Mouse (Mus musculus) stomach, postnatal 0 days (tissue): ENCODE results near the gene Tmem231. TPM values are rescaled to one million over a fixed set of nuclear protein-coding genes. Genes with fewer than 3 reads are reported as not detected.

ENCODE experiments used
- ATAC-seq: fragments of 200-750 bp; cut with Nextera tagmentation; 2 replicates; pipeline ENCODE4 v1.8.0; 2017; ENCODE audit not compliant: low FRiP score, low TSS enrichment
- DNase-seq: peaks from one replicate; pipeline ENCODE4 v3.0.0-alpha.2; 2016; ENCODE audit warnings: low spot score
- H3K27ac ChIP-seq: fragments of 300-500 bp; sonication (generic); replicated peaks from 2 replicates; pipeline ENCODE4 v1.5.1; 2014; ENCODE audit warnings: mild to moderate bottlenecking, control low read depth
- H3K27me3 ChIP-seq: fragments of 300-500 bp; sonication (generic); 2 replicates; pipeline ENCODE4 v1.6.1; 2014; ENCODE audit warnings: low read length; ENCODE audit not compliant: control insufficient read depth, insufficient read depth
- H3K36me3 ChIP-seq: fragments of 300-500 bp; sonication (generic); 2 replicates; pipeline ENCODE4 v1.6.1; 2014; ENCODE audit warnings: low read length, mixed read lengths; ENCODE audit not compliant: control insufficient read depth, insufficient read depth
- H3K4me1 ChIP-seq: fragments of 300-500 bp; sonication (generic); replicated peaks from 2 replicates; pipeline ENCODE4 v1.6.1; 2014; ENCODE audit warnings: antibody characterized with exemption; ENCODE audit not compliant: control insufficient read depth, insufficient read depth
- H3K4me2 ChIP-seq: fragments of 300-500 bp; sonication (generic); replicated peaks from 2 replicates; pipeline ENCODE4 v1.6.1; 2014; ENCODE audit warnings: low read depth, mild to moderate bottlenecking, control low read depth, moderate library complexity
- H3K4me3 ChIP-seq: fragments of 300-500 bp; sonication (generic); 2 replicates; pipeline ENCODE4 v1.5.1; 2014; ENCODE audit warnings: low read depth, low read length, control low read depth
- H3K9ac ChIP-seq: fragments of 300-500 bp; sonication (generic); 2 replicates; pipeline ENCODE4 v1.6.1; 2014; ENCODE audit warnings: mild to moderate bottlenecking, low read length, control low read depth, mixed read lengths
- H3K9me3 ChIP-seq: fragments of 300-500 bp; sonication (generic); 2 replicates; pipeline ENCODE4 v1.6.1; 2016; ENCODE audit warnings: low read length; ENCODE audit not compliant: control insufficient read depth
- CTCF ChIP-seq: IDR thresholded peaks from 2 replicates; pipeline ENCODE4 v1.5.1; 2016; ENCODE audit warnings: antibody characterized with exemption, low read depth, mild to moderate bottlenecking, moderate library complexity
- EP300 ChIP-seq: optimal IDR thresholded peaks from 2 replicates; pipeline ENCODE3; 2016; ENCODE audit warnings: antibody characterized with exemption
- WGBS: fragments of 180-500 bp; shearing (Covaris S2); extraction: QIAGEN DNeasy Blood & Tissue Kit; methylation state at CpG from one replicate; pipeline ENCODE4 v1.1.7; 2014; 5-methylcytosine and 5-hydroxymethylcytosine counted together
- polyA plus RNA-seq: library from polyadenylated mRNA; unstranded; fragments of >200 nt; fragmentation: Nextera tagmentation; extraction: Ambion mirVana; gene quantifications from 2 replicates; pipeline ENCODE4 v1.2.1, GENCODE M21; 2015

Tmem231 gene
- polyA plus RNA-seq, 1 experiment from 2014 or later, result 3.3 TPM

DNA sequence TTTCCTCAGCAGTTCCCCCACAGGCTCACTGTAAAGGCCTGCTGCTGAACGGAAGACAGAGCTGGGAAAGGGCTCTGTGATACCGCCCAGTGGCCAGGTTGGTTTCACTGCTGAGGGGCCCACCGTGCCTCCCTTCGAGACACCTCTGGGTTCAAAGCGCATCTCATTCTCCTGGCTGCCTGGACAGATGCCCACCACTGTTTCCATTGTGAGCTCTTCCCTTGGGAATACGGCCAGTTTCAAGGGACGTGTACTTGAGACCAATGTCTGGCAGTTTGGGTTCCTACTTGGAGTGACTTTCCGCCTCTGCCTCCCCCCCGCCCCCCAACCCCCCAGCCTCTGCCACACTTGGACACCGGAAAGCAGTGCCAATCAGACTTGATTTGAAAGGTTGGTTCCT, 29.4 kb upstream of the Tmem231 start:
- H3K9ac ChIP-seq, result no peak overlapping the region

DNA sequence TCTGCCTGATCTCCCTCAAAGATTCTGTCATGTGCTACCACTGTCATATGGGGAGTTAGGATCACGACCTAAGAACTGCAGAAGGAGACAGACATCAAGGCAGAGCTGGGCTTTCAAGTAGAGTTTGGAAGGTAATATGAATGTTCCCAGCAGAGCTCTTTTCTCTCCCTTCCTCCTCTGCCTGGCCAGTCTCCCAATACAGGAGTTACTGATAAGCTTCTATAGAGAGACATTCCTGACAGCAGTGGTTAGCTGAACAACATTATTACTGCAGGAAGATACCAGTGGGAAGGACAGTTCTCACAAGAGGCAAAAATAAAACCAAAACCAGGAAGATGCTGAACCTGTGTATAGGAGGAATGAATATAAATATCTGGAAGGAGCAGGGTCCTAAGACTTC, 28.9 kb upstream of the Tmem231 start:
- H3K4me1 ChIP-seq, result no peaks in the 10 kb centered on the region
- no peaks in the 10 kb centered on the region; the same call in 1 of the 2 replicates for H3K36me3 ChIP-seq
- H3K27ac ChIP-seq, result no peak overlapping the region
- TF ChIP-seq CTCF (no peak), EP300 (no peak)
- ATAC-seq, result no peak
- H3K9me3 ChIP-seq, result no peaks in the 10 kb centered on the region
- no peak overlapping the region for H3K4me3 ChIP-seq
- H3K27me3 ChIP-seq, result no peaks in the 10 kb centered on the region
- H3K9ac ChIP-seq, result no peak overlapping the region
- H3K4me2 ChIP-seq, result no peak overlapping the region
- DNase-seq, result no peak
- 71% methylated on average over 1 of the region's 1 CpGs for WGBS

More for the DNA sequence above, 29.4 kb upstream of the Tmem231 start:
- H3K4me2 ChIP-seq, result no peak overlapping the region
- H3K9me3 ChIP-seq, result no peaks in the 10 kb centered on the region
- no peak for ATAC-seq
- no peak overlapping the region for H3K27ac ChIP-seq
- H3K27me3 ChIP-seq, result no peaks in the 10 kb centered on the region
- WGBS, result 69% methylated on average over 10 of the region's 10 CpGs
- H3K4me3 ChIP-seq, result no peak overlapping the region
- TF ChIP-seq CTCF, result no peak
- TF ChIP-seq EP300, result no peak
- no peaks in the 10 kb centered on the region for H3K4me1 ChIP-seq
- DNase-seq, result no peak
- no peaks in the 10 kb centered on the region for H3K36me3 ChIP-seq

DNA sequence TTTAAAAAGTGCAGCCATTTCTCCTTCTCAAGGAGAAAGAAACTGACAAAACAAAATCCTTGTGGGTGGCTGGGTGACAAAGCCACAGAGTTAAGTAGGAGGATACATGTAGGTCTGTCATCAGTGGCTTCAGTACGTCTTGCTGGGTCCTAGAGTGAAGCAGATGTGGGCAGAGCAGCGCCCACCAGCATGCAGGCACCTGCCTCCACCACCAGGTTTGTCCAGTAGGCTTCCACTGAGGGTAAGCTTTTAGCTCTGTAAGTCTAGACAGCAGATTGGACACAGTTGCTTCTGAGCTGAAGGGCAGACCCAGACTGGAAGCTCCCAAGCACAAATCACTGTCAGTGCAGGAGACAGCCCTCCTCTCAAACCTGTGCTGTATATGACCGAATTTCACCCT, 27.6 kb upstream of the Tmem231 start:
- ATAC-seq, result no peak
- 61% methylated on average over 3 of the region's 3 CpGs for WGBS
- no peaks in the 10 kb centered on the region for H3K27me3 ChIP-seq

DNA sequence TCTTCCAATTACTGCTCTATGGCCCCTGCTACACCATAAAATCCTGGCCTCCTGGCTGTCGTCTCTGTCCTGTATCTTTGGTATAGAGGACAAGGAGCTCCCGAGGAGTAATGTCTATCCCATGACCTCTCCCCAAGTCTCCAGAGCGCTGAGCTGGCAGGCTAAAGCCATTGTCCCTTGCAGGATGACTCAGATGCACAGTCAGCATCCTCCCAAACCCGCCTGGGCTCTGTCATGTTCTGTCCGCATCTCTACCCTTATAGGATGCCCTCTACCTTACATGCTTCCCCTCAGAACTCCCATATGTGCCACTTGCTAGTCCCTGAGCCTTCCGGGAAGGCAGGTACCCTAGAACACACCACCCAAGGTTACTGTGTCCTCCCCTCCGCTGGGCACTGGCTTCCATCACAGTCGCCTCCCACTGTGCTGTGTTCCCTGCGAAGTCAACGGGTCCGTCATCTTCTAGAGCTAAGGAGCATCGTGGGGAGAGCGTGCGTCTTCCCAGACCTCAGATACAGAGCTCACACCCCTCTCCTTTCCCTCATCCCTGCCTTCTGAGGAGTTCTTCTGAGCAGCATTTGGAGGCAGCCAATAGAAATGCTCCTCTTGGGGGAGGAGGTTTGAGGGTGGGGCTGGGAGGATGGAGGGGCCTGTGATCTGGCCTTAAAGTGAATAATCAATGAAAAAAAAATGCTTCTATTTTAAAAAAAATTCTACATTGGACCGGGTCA, 27.1 kb upstream of the Tmem231 start:
- ATAC-seq, result no peak; the same call in 1 of the 2 replicates
- H3K4me2 ChIP-seq, result no peak overlapping the region
- H3K27me3 ChIP-seq, result no peaks in the 10 kb centered on the region
- 73% methylated on average over 15 of the region's 15 CpGs for WGBS
- no peak overlapping the region for H3K27ac ChIP-seq
- no peak for DNase-seq
- H3K9ac ChIP-seq, result no peak overlapping the region
- H3K9me3 ChIP-seq, result no peaks in the 10 kb centered on the region
- H3K4me3 ChIP-seq, result no peak overlapping the region
- H3K36me3 ChIP-seq, result peaks cover 3% of the 10 kb centered on the region; the same call in 1 of the 2 replicates
- TF ChIP-seq EP300, result no peak
- TF ChIP-seq CTCF, result no peak
- H3K4me1 ChIP-seq, result no peaks in the 10 kb centered on the region

More for the DNA sequence above, 27.6 kb upstream of the Tmem231 start:
- DNase-seq, result no peak
- H3K36me3 ChIP-seq, result peaks cover 3% of the 10 kb centered on the region; the same call in 1 of the 2 replicates
- H3K4me1 ChIP-seq, result no peaks in the 10 kb centered on the region
- H3K4me3 ChIP-seq, result no peak overlapping the region
- H3K9me3 ChIP-seq, result no peaks in the 10 kb centered on the region
- no peak overlapping the region for H3K27ac ChIP-seq
- no peak for TF ChIP-seq CTCF
- no peak for TF ChIP-seq EP300
- no peak overlapping the region for H3K9ac ChIP-seq
- no peak overlapping the region for H3K4me2 ChIP-seq

DNA sequence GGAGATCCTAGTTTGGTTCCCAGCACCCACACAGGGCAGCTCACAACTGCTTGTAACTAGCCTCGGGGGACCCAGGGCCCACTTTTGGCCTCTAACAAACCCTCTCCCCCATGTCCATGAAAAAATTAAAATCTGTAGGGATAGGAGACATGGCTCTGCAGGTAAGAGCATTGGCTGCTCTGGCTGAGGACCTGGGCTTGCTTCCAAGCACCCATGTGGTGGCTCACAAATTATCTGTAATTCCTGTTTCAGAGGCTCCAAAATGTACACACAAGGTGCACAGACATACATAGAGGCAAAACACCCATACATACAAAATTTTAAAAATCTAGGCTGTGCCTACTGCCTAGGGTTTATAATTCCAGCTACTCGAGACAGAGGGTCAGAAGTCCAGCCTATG, 23.6 kb upstream of the Tmem231 start:
- Histone ChIP-seq H3K4me1 (no peaks in the 10 kb centered on the region), H3K36me3 (peaks cover 15% of the 10 kb centered on the region; the same call in 1 of the 2 replicates), H3K4me2 (no peak overlapping the region), H3K27me3 (no peaks in the 10 kb centered on the region), H3K9me3 (no peaks in the 10 kb centered on the region), H3K27ac (no peak overlapping the region), H3K4me3 (no peak overlapping the region), H3K9ac (no peak overlapping the region)
- no peak for DNase-seq
- ATAC-seq, result no peak
- 95% methylated on average over 2 of the region's 2 CpGs for WGBS
- TF ChIP-seq EP300, result no peak
- no peak for TF ChIP-seq CTCF

DNA sequence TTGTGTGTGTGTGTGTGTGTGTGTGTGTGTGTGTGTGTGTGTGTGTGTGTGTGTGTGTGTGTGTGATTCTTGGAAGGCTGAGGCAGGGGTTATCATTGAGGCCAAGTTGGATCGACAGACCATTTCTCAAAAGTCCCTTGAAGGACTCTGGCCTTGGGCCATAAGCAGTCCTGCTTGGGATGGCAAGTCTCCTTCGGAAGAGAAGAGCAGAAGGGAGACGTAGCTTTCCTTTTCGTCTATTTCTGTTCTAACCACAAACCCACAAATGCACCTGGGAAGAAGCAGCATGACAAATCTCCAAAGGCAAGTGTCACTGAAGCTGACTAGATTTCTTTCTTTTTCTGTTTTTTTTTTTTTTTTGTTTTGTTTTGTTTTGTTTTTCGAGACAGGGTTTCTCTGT, 22.2 kb upstream of the Tmem231 start:
- TF ChIP-seq EP300, result no peak
- no peak for TF ChIP-seq CTCF
- no peak for ATAC-seq
- H3K9ac ChIP-seq, result no peak overlapping the region
- H3K27me3 ChIP-seq, result no peaks in the 10 kb centered on the region
- 89% methylated on average over 5 of the region's 5 CpGs for WGBS
- no peak overlapping the region for H3K4me3 ChIP-seq
- peaks cover 15% of the 10 kb centered on the region; the same call in 1 of the 2 replicates for H3K36me3 ChIP-seq
- no peak overlapping the region for H3K27ac ChIP-seq
- H3K9me3 ChIP-seq, result no peaks in the 10 kb centered on the region
- no peak for DNase-seq
- H3K4me1 ChIP-seq, result no peaks in the 10 kb centered on the region
- no peak overlapping the region for H3K4me2 ChIP-seq
